Mouse (Mus musculus) telencephalon, adult 2 months (tissue): ENCODE measurements around the gene Slc7a6os.
"Not testable (repeated sequence)": the region's sequence is repeated elsewhere in the genome, so short reads cannot be mapped to it uniquely, and the experiment has no call there.

Source experiments
- DNase-seq: peaks from one replicate; pipeline ENCODE4 v3.0.0-alpha.2; 2011; ENCODE audit warnings: low read depth, low spot score

Gene Slc7a6os

DNA sequence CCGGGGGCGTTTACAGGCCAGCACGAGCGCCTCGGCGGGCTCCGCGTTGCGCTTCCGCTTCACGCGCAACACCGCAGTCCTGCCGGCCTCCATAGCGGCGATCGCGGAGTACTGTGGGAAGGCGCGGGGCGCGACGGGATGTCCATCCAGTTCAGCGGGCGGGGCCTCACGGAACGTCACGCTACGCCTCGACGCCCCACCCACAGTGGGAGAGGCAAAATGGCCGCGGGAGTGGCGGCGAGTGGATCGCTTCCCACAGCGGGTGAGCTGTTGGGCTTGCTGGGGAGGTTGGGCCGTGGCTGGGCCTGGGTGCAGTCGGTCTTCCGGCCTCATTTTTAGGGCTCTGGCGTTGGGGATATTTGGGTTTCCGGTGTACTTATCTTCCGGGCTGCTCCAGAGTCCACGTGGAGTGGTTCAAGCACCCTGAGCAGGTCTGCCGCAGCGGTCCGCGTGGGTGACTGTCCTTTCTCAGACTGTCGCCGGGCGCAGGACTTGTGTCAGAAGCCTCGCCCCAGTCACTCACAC, at the start of gene Slc7a6os, which contains the start of gene Prmt7:
TSS of gene Slc7a6os (minus strand) at position 115 of the 525 bp plus-strand sequence.
TSS of gene Prmt7 (plus strand) at position 116 of the 525 bp plus-strand sequence.
- DNase-seq, result peak; percentile 92

DNA sequence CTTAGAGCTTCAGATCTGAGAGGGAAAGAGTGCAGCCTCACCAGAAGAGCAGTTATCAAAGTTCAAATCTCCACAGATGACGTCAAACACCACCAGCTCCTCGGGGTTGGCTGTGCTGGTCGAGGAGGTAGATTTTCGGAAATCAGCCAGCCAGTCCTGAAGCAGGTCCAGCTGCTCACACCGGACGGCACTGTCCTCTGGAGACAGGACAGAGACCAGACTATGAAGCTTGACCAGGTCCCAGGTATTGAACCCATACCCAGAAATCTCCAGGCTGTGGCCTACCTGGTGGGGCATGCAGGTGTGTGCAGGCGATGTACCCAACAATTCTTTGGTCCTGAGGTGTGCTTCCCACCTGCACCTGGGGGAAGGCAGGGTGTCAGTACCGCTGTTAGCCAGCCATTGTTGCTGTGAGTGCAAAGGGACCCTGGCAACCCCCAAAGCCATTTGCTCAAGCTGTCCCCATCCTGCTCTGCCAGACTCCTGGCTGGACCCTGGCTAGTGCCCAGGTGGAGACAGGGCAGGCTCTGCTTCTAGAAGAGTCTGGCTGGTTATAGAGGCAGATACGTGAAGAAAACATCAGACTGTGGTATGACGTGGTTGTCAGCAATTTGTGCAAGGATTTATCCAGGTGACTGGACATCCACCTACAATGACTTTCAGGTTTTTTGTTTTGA, 49.0 kb upstream of the Slc7a6os start:
- DNase-seq, result no peak

DNA sequence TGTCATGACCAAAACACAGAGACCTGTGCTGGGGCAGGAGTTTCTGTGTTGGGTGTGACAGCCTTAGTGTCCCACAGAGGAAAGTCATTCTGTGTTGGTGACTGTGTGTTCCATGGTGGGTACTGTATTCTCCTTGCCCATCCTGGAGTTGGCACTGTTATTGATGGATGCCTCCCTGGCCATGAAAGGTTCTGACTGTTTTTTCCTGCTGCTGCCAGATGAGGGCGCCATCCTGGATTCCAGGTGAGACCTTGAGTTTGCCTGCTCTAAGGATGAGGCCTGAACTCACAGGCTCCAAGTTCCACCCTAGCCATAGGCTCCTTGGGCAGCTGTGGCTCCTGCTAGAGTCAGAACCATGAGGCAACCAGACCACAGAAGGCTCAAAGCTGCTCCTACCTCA, 47.4 kb upstream of the Slc7a6os start:
- DNase-seq, result no peak

DNA sequence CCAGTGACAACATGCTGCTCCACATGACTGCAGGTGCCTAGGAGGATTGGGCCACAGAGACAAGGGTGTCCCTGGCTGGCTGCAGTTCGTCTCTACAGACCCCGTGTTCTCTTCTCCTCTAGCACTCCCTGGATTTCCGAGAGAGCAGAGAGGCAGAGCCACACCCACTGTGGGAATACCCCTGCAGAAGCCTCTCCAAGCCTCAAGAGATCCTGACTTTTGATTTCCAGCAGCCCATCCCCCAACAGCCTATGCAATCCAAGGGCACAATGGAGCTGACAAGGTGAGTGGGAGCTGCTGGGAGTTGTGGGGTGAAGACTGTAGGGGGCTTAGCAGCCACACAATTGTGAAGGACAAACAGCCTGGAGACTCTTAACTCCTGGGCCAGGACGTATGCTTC, 39.5 kb upstream of the Slc7a6os start:
- no peak for DNase-seq

DNA sequence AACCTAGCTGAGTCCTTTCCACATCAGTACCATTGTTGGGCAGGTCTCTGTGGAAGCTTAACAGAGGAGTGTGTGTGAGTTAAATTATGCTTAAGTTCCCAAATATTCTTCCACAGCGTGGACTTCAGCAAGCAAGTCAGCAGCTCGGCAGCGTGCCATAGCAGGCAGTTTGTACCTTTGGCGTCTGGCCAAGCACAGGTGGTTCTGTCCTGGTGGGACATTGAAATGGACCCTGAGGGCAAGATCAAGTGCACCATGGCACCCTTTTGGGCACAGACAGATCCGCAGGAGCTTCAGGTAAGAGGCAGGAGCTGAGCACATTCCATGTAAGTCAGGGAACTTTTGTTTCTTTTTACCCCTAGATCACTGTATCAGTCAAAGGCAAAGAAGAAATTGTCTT, 26.4 kb upstream of the Slc7a6os start:
- no peak for DNase-seq

DNA sequence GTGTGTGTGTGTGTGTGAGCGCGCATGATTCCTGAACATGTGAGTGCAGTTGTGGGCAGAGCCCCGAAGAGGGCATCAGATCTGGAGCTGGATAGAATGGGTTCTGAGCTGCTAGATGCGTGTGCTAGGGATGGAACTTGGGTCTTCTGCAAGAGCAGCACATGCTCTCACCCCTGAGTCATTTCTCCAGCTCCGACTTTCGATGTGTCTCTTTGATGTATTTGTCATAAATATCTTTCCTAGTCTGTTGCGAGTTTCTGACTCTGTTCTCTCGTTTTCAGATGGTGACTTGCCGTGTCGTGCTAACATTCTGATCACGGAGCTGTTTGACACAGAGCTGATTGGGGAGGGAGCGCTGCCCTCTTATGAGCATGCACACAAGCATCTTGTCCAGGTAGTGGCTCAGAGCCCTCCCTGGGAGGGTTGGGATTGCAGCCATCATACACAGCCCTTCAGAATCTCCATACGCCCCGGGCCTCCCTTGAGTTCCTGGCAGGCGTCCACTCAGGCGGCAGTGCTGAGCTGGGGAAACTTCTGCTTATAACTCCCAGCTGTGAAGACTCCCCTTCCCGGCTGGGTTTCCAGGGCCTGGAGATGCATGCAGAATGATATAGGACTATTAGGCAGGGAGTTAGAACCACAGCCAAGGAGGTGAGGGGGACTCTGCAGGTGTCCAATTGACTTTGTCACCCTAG, 24.0 kb upstream of the Slc7a6os start:
- DNase-seq, result no peak

DNA sequence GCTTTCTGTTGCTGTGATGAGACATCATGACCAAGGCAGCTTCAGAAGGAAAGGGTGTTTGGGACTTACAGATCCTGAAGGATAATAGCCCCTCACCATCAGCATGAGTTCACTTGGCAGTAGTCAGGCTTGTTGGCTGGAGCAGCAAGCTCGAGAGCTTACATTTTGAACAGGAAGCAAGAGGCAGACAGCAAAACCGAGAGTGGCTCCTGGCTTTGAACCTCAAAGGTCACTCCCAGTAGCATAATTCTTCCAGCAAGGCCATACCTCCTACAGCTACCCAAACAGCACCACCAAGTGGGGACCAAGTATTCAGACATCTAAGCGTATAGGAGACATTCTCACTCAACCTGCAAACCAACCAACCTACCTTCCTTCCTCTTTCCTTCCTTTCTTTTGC, 22.0 kb upstream of the Slc7a6os start:
- DNase-seq, result no peak

DNA sequence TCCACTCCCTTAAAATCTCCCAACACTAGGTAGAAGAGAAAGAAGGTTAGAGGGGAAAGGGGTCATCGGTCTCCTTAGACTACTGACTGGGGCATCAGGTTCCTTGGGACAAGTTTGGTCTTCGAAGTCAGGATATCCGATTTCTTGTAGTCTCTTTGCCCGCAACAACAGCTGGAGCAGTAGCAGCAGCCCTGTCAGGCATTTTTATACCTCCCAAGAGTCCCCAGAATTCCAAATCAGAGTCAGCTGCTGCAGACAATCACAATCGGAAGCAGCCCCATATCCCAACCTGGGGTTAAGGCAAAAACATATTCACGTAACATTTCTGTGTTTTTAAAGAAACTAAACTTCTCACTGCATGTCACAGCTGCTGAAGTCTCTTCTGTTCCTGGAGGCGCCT, 20.8 kb upstream of the Slc7a6os start:
- DNase-seq, result no peak

DNA sequence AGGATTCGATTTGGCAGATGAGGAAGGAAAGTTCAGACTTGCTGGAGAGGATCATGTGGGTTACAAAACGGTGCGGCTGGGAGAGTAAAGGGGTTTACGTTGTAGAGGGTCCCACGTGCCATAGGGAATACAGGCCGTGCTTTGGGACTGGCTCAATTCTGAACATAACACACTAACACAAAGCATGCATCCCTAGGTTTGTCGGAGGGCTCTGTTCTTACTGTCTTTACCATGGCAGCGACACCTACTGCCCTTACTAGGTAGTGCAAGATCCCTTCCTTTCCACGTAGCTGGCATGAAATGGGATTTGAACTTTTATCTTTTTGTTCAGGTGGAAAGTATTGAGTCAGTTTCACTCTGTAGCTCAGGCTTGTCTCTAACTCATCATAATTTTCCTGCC, 15.9 kb upstream of the Slc7a6os start:
- DNase-seq, result no peak

DNA sequence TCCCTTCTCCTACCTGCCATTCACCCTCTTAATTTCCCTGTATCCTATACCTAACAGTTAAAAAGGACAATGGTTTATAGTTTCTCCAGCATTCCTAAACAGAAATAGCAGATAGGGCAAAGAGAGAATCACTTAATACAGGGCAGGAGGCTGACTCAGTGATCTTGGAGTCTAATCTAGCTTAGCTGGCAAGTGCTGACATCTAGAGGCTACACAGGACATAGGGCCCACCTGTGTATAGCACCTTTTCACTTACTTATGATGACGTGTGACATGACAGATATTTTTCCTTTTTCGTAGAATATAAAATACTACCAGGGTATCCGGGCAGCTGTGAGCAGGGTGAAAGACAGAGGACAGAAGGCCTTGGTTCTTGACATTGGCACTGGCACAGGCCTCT, 8.9 kb upstream of the Slc7a6os start:
- no peak for DNase-seq

DNA sequence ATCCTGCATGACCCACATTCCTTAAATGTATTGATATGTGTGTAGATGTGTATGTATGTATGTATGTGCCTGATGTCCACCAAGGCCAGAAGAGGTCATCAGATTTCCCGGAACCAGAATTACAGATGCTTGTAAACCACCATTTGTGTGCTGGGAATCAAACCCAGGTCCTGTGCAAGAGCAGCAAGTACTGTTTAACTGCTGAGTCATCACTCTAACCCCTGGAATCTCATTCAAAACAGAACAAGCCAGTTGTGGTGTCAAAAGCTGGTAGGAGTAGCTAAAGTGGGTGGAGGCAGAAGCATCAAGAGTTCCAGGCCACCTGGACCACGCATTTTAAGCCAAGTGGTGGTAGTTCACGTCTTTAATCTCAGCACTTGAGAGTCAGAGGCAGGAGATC, 3.2 kb upstream of the Slc7a6os start:
- no peak for DNase-seq

DNA sequence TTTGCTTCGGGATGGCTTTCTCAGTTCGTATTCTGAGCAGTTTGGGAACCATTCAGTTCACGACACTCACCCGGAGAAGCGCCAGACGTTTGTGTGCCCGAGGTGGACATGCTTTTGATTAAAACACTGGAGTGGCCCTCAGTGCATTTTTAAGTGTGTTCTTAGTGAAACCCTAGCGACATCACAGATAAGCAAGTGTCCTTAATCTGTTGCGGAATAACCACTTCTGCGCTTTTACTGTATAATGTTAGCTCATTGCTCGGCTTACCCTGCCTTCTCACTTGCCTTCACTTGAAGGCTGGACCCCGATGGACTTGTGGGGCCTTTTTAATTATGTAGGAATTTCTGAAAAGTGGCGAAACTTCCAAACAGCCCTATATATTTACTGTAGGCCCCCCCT, 686 bp upstream of the Slc7a6os start:
- no peak for DNase-seq

DNA sequence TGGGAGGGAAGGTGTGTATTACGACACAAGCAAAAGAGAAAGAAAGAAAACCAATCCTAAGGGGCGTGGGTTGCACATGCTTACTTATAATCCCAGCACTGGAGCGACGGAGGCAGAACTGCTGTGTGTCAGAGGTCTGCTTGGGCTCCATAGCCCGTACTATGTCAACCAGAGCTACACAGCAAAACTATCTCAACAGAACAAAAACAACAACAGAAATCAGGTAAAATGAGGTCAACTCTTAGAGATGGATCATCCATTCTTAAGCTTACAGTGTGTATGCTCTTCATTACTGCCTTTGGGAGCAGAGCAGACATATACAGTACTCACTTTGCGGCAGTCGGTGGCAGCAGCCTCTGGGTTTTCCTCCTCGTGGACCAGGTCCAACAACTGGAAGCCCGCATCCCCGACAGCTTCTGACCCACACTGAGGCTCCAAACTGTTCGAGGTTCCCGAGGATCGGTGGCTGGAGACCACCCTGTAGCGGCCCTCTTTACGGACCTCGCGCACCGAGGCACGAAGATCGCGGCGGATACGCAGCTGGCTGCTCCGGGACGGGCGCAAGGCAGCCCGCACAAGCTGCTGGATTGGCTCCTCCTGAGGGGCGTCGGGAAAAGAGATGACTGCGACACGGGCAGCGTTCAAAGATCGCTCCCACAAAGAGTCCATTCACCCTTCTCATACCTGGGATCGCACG, 552 bp downstream of the Slc7a6os start:
- DNase-seq, result no peak

DNA sequence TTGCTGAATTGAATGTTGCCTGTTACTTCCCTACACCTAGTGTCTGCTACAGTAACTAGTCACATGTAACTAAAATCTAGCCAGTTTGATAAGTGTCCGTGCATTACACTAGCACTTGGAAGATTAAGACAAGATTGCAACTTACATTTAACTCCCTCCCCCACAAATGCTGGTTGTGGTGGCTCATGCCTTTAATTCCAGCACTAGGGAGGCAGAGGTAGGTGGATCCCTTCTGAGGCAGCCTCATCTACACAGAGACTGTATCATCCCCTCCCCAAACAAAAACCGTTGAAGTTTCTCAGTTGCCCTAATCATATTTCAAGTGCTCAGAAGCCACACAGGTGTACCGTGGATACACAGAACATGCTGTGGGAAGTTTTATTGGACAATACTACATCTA, 11.1 kb downstream of the Slc7a6os start:
- not testable (repeated sequence) for DNase-seq

DNA sequence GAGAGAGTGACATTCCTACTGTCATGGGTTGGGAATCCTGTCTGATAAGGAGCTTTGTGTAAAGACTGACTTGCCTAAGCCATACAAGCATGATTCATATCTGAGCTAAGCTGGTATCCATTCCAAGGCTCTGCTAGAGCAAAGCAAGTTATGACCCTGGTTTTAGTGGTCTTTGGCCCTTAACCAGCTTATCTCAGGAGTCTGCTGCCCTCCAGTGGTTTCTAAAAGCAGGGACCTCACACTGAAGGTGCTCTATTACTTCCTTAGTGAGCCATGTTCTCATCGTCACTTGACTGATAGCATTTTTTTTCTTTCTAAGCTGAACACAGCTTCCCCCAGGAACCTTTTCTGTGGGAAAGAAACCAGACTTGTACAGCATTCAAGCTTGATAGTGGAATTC, 12.0 kb downstream of the Slc7a6os start:
- no peak for DNase-seq

DNA sequence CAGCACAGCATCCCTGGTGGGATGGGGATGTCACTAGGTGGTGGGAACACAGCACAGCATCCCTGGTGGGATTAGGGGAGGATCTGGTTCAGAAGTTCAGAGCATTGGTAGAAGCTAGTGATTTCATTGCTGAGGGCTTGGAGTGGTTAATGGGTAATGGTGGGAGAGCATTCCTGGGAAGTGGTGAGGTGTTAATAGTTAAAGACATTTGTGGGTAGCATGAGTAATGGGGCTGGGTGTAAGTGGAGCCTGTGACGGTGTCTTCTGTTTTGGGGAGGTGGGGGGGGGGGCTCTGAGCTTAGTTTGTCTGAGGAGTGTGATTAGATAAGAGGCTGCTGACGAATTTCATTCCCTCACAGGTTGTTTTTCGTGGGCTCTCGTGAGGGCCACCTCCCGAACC, 16.7 kb downstream of the Slc7a6os start:
- DNase-seq, result no peak

DNA sequence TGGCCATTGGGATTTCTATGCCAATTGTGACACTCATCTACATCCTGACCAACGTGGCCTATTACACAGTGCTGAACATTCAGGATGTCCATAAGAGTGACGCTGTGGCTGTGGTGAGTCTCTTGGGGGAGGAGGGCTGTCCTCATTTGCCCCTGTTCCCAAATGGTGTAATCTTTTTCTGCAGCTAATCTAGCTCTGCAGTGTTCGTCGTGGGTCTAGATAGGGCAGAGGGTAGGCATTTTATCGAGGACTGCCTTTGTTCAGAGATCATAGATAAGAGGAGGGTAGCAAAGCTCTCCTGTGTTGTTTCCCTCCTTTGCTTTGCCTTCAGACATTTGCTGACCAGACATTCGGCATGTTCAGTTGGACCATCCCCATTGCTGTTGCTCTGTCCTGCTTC, 17.6 kb downstream of the Slc7a6os start:
- no peak for DNase-seq

DNA sequence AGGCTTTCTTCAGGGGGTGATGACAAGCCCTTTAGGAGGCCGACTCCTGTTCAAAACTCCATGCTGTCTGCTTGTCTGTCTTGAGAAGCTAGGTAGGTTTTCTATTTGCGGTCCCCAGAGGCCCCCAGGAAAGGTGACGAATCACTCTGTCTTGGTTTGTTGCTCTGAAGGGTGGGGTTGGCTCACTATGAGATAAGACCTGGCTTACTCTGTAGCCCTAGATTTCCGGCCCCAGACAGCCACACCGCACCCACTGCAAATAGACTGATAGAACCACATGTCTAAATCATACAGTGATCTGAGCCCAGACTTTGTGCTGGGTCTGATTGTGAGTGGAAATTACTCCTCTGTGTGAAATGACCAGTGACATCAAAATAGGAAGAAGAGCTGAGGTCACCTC, 19.1 kb downstream of the Slc7a6os start:
- DNase-seq, result no peak

DNA sequence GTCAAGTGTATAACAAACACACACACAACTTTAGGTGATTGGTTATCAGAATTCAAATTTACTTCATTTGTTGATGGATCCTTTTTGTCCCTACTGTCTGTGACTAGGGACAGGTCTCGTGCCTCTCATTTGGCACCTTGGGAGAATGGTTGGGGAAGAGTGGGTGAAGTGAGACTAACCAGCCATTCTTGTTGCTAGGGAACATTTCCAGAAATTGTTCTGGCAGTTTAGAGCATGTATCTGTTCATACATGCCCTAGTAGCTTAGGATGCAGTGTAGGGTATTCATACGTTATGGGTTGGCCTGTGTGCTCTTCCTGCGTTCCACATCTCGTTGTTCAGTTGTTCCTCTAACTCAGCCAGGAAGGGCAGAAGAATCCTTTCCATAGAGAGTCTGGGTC, 21.6 kb downstream of the Slc7a6os start:
- no peak for DNase-seq

DNA sequence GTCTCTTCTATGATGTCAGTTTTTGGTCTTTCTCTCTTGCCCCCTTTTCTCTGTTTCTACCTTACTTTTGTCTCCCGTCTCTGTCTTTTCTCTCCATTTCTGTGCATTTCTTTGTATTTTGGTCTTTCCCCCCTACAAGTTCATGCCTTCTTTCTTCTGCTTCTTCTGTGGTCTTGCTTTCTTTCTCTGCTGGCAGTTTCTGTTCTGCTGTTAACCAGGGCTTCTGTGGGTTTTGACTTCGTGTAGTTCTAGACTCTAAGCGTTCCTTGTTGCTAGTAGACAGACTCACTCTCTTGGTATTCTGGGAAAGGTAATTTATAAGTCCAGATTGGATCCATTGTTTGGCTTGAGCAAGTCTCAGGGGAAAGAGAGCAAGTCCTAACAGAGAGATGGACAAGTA, 24.3 kb downstream of the Slc7a6os start:
- DNase-seq, result no peak

DNA sequence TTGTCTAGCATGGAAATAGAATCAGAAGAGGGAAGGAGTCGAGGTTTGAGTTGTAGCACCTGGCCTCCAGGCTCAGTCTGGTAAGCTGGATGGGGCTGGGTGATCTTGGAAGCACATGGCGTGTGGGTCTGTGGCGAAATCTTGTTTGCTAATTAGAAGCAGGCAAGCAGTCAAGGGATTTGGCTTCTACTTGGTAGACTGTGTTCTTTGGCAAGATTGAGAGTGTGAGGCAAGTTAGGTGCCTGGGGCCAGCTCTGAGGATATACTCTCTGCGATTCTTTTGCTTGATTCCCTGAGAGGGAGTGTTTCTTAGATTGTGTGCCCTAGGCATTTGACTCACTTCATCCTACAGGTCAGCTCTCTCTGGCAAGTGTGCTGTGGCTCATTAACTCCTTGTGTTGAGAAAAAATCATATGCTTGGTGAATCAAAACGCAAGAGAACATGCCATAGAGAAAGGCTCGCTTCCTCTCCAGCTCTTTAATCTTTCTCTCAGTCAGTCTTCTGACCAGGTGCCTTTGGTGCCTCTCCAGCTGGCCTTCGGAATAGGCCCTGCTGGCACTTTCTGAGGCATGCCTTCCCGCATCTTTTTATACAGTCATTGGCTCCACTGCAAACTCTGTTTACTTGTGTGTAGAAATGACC, 25.0 kb downstream of the Slc7a6os start:
- peak; percentile 36 for DNase-seq

DNA sequence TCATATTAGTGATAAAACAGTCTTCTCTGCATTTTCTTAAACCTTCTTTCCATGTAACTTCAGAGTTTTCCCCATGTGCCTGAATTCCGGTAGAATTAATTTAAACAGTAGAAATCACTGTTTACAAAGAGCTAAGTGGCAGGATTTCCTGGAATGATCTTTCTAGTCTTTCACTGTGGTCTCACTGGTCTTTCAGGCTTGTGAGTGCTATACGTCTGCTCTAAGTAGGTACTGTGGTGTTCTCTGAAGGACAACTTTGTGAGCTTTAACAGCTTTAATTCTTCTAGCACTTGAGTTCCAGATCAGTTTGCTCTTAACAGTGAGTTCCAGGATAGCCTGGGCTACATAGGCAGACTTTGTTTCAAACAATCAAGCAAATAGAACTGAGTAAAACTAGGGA, 32.3 kb downstream of the Slc7a6os start:
- DNase-seq, result no peak
